ENCODE assay signal across 12 mouse cellular contexts in the genomic region with DNA sequence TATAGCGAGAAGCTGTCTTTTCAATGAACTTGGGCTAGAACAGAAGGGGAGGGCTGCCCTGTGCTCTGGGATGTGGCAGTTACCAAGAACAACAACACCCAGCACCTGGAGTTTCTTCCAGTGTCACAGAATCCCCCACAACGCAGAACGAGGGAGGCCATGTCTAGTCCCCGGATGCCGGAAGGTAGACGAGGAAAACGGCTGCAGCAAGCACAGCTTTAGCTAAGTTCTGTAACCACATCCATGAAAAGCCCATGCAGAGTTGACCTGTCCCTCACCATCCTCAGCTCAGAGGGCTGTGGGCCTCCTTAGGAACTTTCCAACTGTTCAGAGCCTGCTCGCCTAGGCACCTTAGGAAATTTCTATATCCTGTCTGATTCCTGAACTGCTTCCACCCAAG.
DNase-seq lines count a peak whose midpoint lies in the region; ATAC-seq lines count a peak whose summit lies in the region.
"Had no signal": no experiment of that assay in that cellular context is flagged by ENCODE, and none has a peak within 500 bp of the region (broad histone marks: within the 10 kb centered on the region; RNA-seq: fewer than 3 reads in every experiment).

No protein-coding gene starts in this region.

- H3K9ac ChIP-seq in intestine, embryonic 16.5 days (ENCODE audit: low read depth, low read length), result no peak overlapping the region
- no peak overlapping the region for H3K9ac ChIP-seq in intestine, embryonic 15.5 days
- H3K9ac ChIP-seq in liver, embryonic 15.5 days, result no peak overlapping the region
- H3K9ac ChIP-seq: embryonic facial prominence, embryonic 12.5 days; hindbrain, embryonic 15.5 days; neural tube, embryonic 13.5 days had no signal

- H3K9me3 ChIP-seq in intestine, embryonic 16.5 days (ENCODE audit: control insufficient read depth, low read length), result no peaks in the 10 kb centered on the region
- H3K9me3 ChIP-seq in intestine, embryonic 15.5 days, result no peaks in the 10 kb centered on the region
- H3K9me3 ChIP-seq in megakaryocyte, embryonic 14.5 days, result no peaks in the 10 kb centered on the region
- no peaks in the 10 kb centered on the region for H3K9me3 ChIP-seq in embryonic facial prominence, embryonic 10.5 days
- H3K9me3 ChIP-seq in liver, embryonic 15.5 days (replicated peaks), result no peaks in the 10 kb centered on the region
- H3K9me3 ChIP-seq: embryonic facial prominence, embryonic 12.5 days; hindbrain, embryonic 15.5 days; neural tube, embryonic 13.5 days had no signal

- no peak for ATAC-seq in intestine, embryonic 16.5 days
- no peak for ATAC-seq in intestine, embryonic 15.5 days
- ATAC-seq in megakaryocyte, adult 5-6 weeks (ENCODE audit: poor library complexity, severe bottlenecking), result no peak
- ATAC-seq in liver, embryonic 15.5 days (ENCODE audit: insufficient read depth), result no peak

- no peak overlapping the region for H3K4me2 ChIP-seq in intestine, embryonic 16.5 days (ENCODE audit: low read depth, low read length)
- H3K4me2 ChIP-seq in intestine, embryonic 15.5 days (replicated peaks), result no peak overlapping the region
- peak overlapping the region; percentile 28 for H3K4me2 ChIP-seq in liver, embryonic 15.5 days
- H3K4me2 ChIP-seq: embryonic facial prominence, embryonic 12.5 days; hindbrain, embryonic 15.5 days had no signal

- no peak for DNase-seq in embryonic facial prominence, embryonic 10.5 days (ENCODE audit: low spot score)
- no peak for DNase-seq in left cerebral cortex, adult 11 months (ENCODE audit: low spot score)
- DNase-seq in adrenal gland, postnatal 10 days, result no peak
- DNase-seq: right cerebral cortex, postnatal 25 days had no signal

- 85% methylated on average over 8 of the region's 8 CpGs for WGBS in intestine, embryonic 16.5 days
- 83% methylated on average over 8 of the region's 8 CpGs for WGBS in intestine, embryonic 15.5 days
- WGBS in embryonic facial prominence, embryonic 10.5 days, result 89% methylated on average over 8 of the region's 8 CpGs
- WGBS in liver, embryonic 15.5 days (ENCODE audit: insufficient replicate concordance), result 31% methylated on average over 8 of the region's 8 CpGs

- H3K36me3 ChIP-seq in intestine, embryonic 16.5 days (ENCODE audit: control insufficient read depth, insufficient read depth, low read length), result no peaks in the 10 kb centered on the region
- H3K36me3 ChIP-seq in intestine, embryonic 15.5 days, result no peaks in the 10 kb centered on the region
- H3K36me3 ChIP-seq in megakaryocyte, embryonic 14.5 days (replicated peaks; ENCODE audit: low read length), result no peaks in the 10 kb centered on the region
- no peaks in the 10 kb centered on the region for H3K36me3 ChIP-seq in embryonic facial prominence, embryonic 10.5 days (replicated peaks)
- no peaks in the 10 kb centered on the region for H3K36me3 ChIP-seq in liver, embryonic 15.5 days (replicated peaks)
- H3K36me3 ChIP-seq: embryonic facial prominence, embryonic 12.5 days; hindbrain, embryonic 15.5 days; neural tube, embryonic 13.5 days had no signal

- H3K27ac ChIP-seq in intestine, embryonic 16.5 days (ENCODE audit: low read length), result no peak overlapping the region
- H3K27ac ChIP-seq in intestine, embryonic 15.5 days, result no peak overlapping the region
- no peak overlapping the region for H3K27ac ChIP-seq in embryonic facial prominence, embryonic 10.5 days (replicated peaks)
- H3K27ac ChIP-seq in liver, embryonic 15.5 days (replicated peaks), result no peak overlapping the region
- H3K27ac ChIP-seq: embryonic facial prominence, embryonic 12.5 days; hindbrain, embryonic 15.5 days; neural tube, embryonic 13.5 days had no signal

- H3K27me3 ChIP-seq in intestine, embryonic 16.5 days (replicated peaks; ENCODE audit: control insufficient read depth, insufficient read depth, low read length), result no peaks in the 10 kb centered on the region
- H3K27me3 ChIP-seq in intestine, embryonic 15.5 days (replicated peaks), result no peaks in the 10 kb centered on the region
- H3K27me3 ChIP-seq in megakaryocyte, embryonic 14.5 days (replicated peaks), result peaks cover 22% of the 10 kb centered on the region
- H3K27me3 ChIP-seq in embryonic facial prominence, embryonic 10.5 days (replicated peaks; ENCODE audit: low read depth, poor library complexity, severe bottlenecking), result no peaks in the 10 kb centered on the region
- peaks cover 41% of the 10 kb centered on the region for H3K27me3 ChIP-seq in liver, embryonic 15.5 days
- H3K27me3 ChIP-seq: embryonic facial prominence, embryonic 12.5 days; hindbrain, embryonic 15.5 days; neural tube, embryonic 13.5 days had no signal

- no peaks in the 10 kb centered on the region for H3K4me1 ChIP-seq in intestine, embryonic 16.5 days (ENCODE audit: control insufficient read depth, insufficient read depth, low read length)
- no peaks in the 10 kb centered on the region for H3K4me1 ChIP-seq in intestine, embryonic 15.5 days (replicated peaks)
- H3K4me1 ChIP-seq in megakaryocyte, embryonic 14.5 days, result peaks cover 88% of the 10 kb centered on the region
- H3K4me1 ChIP-seq in embryonic facial prominence, embryonic 10.5 days, result peaks cover 8% of the 10 kb centered on the region
- no peaks in the 10 kb centered on the region for H3K4me1 ChIP-seq in liver, embryonic 15.5 days (replicated peaks)
- H3K4me1 ChIP-seq: hindbrain, embryonic 15.5 days; neural tube, embryonic 13.5 days had no signal

- peak overlapping the region; percentile 10; the same call in 1 of the 2 replicates for H3K4me3 ChIP-seq in intestine, embryonic 16.5 days (ENCODE audit: low read length)
- no peak overlapping the region for H3K4me3 ChIP-seq in intestine, embryonic 15.5 days (replicated peaks)
- H3K4me3 ChIP-seq in megakaryocyte, embryonic 14.5 days (replicated peaks), result peak overlapping the region; percentile 84
- H3K4me3 ChIP-seq in embryonic facial prominence, embryonic 10.5 days, result peak overlapping the region; percentile 11; the same call in 1 of the 2 replicates
- peak overlapping the region; percentile 10; the same call in 1 of the 2 replicates for H3K4me3 ChIP-seq in liver, embryonic 15.5 days (replicated peaks)
- H3K4me3 ChIP-seq: embryonic facial prominence, embryonic 12.5 days; hindbrain, embryonic 15.5 days had no signal
